Mouse (Mus musculus) midbrain, embryonic 15.5 days (tissue): ENCODE measurements at regions not wholly inside any gene's neighbourhood (a gene's known extent, or its start where the extent isn't known, plus 50 kb on each side); places are given as distances from the start of the nearest gene placed in this dataset.

Experiments used
- ATAC-seq: fragments of 200-750 bp; cut with Nextera tagmentation; replicated peaks from 2 replicates; pipeline ENCODE4 v1.8.0; 2017; ENCODE audit warnings: moderate TSS enrichment
- H3K27ac ChIP-seq: fragments of 300-500 bp; sonication (generic); 2 replicates; pipeline ENCODE4 v1.5.1; 2015; ENCODE audit warnings: mild to moderate bottlenecking, inconsistent platforms
- H3K27me3 ChIP-seq: fragments of 300-500 bp; sonication (generic); replicated peaks from 2 replicates; pipeline ENCODE4 v1.6.1; 2015; ENCODE audit warnings: inconsistent platforms
- H3K36me3 ChIP-seq: fragments of 300-500 bp; sonication (generic); replicated peaks from 2 replicates; pipeline ENCODE4 v1.6.1; 2015; ENCODE audit warnings: inconsistent platforms
- H3K4me1 ChIP-seq: fragments of 300-500 bp; sonication (generic); 2 replicates; pipeline ENCODE4 v1.6.1; 2015; ENCODE audit warnings: inconsistent platforms
- H3K4me2 ChIP-seq: fragments of 300-500 bp; sonication (generic); 2 replicates; pipeline ENCODE4 v1.6.1; 2015; ENCODE audit warnings: inconsistent platforms, mild to moderate bottlenecking, moderate library complexity
- H3K4me3 ChIP-seq: fragments of 300-500 bp; sonication (generic); 2 replicates; pipeline ENCODE4 v1.5.1; 2015; ENCODE audit warnings: mild to moderate bottlenecking, inconsistent platforms
- H3K9ac ChIP-seq: fragments of 300-500 bp; sonication (generic); 2 replicates; pipeline ENCODE4 v1.6.1; 2015; ENCODE audit warnings: mild to moderate bottlenecking, inconsistent platforms
- H3K9me3 ChIP-seq: fragments of 300-500 bp; sonication (generic); 2 replicates; pipeline ENCODE4 v1.6.1; 2016; ENCODE audit warnings: inconsistent platforms
- WGBS: fragments of 180-500 bp; shearing (Covaris S2); methylation state at CpG from one replicate; pipeline ENCODE4 v1.1.7; 2015; ENCODE audit warnings: mixed read lengths; 5-methylcytosine and 5-hydroxymethylcytosine counted together

- no peaks in the 10 kb centered on the region for H3K36me3 ChIP-seq
- no peaks in the 10 kb centered on the region for H3K4me1 ChIP-seq
- H3K9ac ChIP-seq, result no peak overlapping the region
- no peak for ATAC-seq
- no peak overlapping the region for H3K4me2 ChIP-seq
- H3K4me3 ChIP-seq, result no peak overlapping the region
- no peaks in the 10 kb centered on the region for H3K9me3 ChIP-seq
- H3K27me3 ChIP-seq, result no peaks in the 10 kb centered on the region
- H3K27ac ChIP-seq, result no peak overlapping the region
- 65% methylated on average over 3 of the region's 3 CpGs for WGBS
Observed at GRCm38 (mm10) chrX:12511119-12511518, 76.5 kb upstream of the Atp6ap2 start.

- Histone ChIP-seq H3K9me3 (no peaks in the 10 kb centered on the region), H3K4me3 (no peak overlapping the region), H3K4me1 (no peaks in the 10 kb centered on the region), H3K27me3 (no peaks in the 10 kb centered on the region), H3K9ac (no peak overlapping the region), H3K4me2 (no peak overlapping the region), H3K27ac (no peak overlapping the region), H3K36me3 (no peaks in the 10 kb centered on the region)
- no peak for ATAC-seq
- WGBS, result 93% methylated on average over 3 of the region's 3 CpGs
Observed at GRCm38 (mm10) chrX:12525044-12525443, 62.6 kb upstream of the Atp6ap2 start.

- H3K4me1 ChIP-seq, result no peaks in the 10 kb centered on the region
- H3K27me3 ChIP-seq, result no peaks in the 10 kb centered on the region
- ATAC-seq, result no peak
Observed at GRCm38 (mm10) chrX:12530406-12531311, 56.9 kb upstream of the Atp6ap2 start.

More at GRCm38 (mm10) chrX:12530406-12531311, 56.9 kb upstream of the Atp6ap2 start:
- H3K27ac ChIP-seq, result no peak overlapping the region
- H3K36me3 ChIP-seq, result no peaks in the 10 kb centered on the region
- no peak overlapping the region for H3K4me2 ChIP-seq
- no peaks in the 10 kb centered on the region for H3K9me3 ChIP-seq
- H3K4me3 ChIP-seq, result no peak overlapping the region
- H3K9ac ChIP-seq, result no peak overlapping the region
- WGBS, result 64% methylated on average over 6 of the region's 6 CpGs
